Mouse (Mus musculus) neural tube, embryonic 11.5 days (tissue): ENCODE measurements around the gene D230025D16Rik. TPM values are rescaled to one million over a fixed set of nuclear protein-coding genes. Genes with fewer than 3 reads are reported as not detected.
A peak's percentile ranks its signal among the peaks of the same experiment; 100 is the strongest.

ENCODE experiments used
- ATAC-seq: fragments of 200-750 bp; cut with Nextera tagmentation; 2 replicates; pipeline ENCODE4 v1.8.0; 2017; ENCODE audit warnings: moderate number of reproducible peaks, mild to moderate bottlenecking, moderate TSS enrichment, moderate library complexity; ENCODE audit not compliant: insufficient read depth, low FRiP score, low TSS enrichment
- DNase-seq: peaks from one replicate; pipeline ENCODE4 v3.0.0-alpha.2; 2015; ENCODE audit warnings: low spot score
- H3K27ac ChIP-seq: fragments of 300-500 bp; sonication (generic); 2 replicates; pipeline ENCODE4 v1.5.1; 2014; ENCODE audit warnings: low read depth, mild to moderate bottlenecking, low read length
- H3K27me3 ChIP-seq: fragments of 300-500 bp; sonication (generic); 2 replicates; pipeline ENCODE4 v1.6.1; 2014; ENCODE audit warnings: mild to moderate bottlenecking, low read length, mixed read lengths; ENCODE audit not compliant: control insufficient read depth, insufficient read depth
- H3K36me3 ChIP-seq: fragments of 300-500 bp; sonication (generic); 2 replicates; pipeline ENCODE4 v1.6.1; 2014; ENCODE audit warnings: mild to moderate bottlenecking, low read length, moderate library complexity, mixed read lengths; ENCODE audit not compliant: control insufficient read depth, insufficient read depth
- H3K4me1 ChIP-seq: fragments of 300-500 bp; sonication (generic); 2 replicates; pipeline ENCODE4 v1.6.1; 2014; ENCODE audit warnings: low read length, mixed read lengths; ENCODE audit not compliant: control insufficient read depth, insufficient read depth
- H3K4me2 ChIP-seq: fragments of 300-500 bp; sonication (generic); 2 replicates; pipeline ENCODE4 v1.6.1; 2014; ENCODE audit warnings: low read depth, mild to moderate bottlenecking, moderate library complexity
- H3K4me3 ChIP-seq: fragments of 300-500 bp; sonication (generic); 2 replicates; pipeline ENCODE4 v1.5.1; 2014; ENCODE audit warnings: low read depth, low read length
- H3K9ac ChIP-seq: fragments of 300-500 bp; sonication (generic); 2 replicates; pipeline ENCODE4 v1.6.1; 2014; ENCODE audit warnings: mild to moderate bottlenecking, low read length
- H3K9me3 ChIP-seq: fragments of 300-500 bp; sonication (generic); 2 replicates; pipeline ENCODE4 v1.6.1; 2016; ENCODE audit warnings: low read length; ENCODE audit not compliant: control insufficient read depth
- WGBS: fragments of 180-500 bp; shearing (Covaris S2); extraction: QIAGEN DNeasy Blood & Tissue Kit; methylation state at CpG from one replicate; pipeline ENCODE4 v1.1.7; 2014; 5-methylcytosine and 5-hydroxymethylcytosine counted together
- polyA plus RNA-seq: library from polyadenylated mRNA; unstranded; fragments of >200 nt; fragmentation: Nextera tagmentation; extraction: Ambion mirVana; gene quantifications from 2 replicates; pipeline ENCODE4 v1.2.1, GENCODE M21; 2014

The D230025D16Rik gene
- polyA plus RNA-seq, 1 experiment from 2014 or later = 28.9 TPM

GRCm38 (mm10) chr8:105263244-105263912 lies 38.4 kb downstream of the D230025D16Rik start:
- ATAC-seq (no peak), DNase-seq (no peak)
- 40% methylated on average over 16 of the region's 16 CpGs for WGBS
- H3K4me3 ChIP-seq = no peak overlapping the region
- no peak overlapping the region for H3K27ac ChIP-seq
- H3K4me2 ChIP-seq = no peak overlapping the region
- H3K27me3 ChIP-seq = peaks cover 81% of the 10 kb centered on the region
- no peaks in the 10 kb centered on the region for H3K36me3 ChIP-seq
- no peak overlapping the region for H3K9ac ChIP-seq
- no peaks in the 10 kb centered on the region; the same call in 1 of the 2 replicates for H3K9me3 ChIP-seq
- peaks cover 12% of the 10 kb centered on the region for H3K4me1 ChIP-seq

DNA sequence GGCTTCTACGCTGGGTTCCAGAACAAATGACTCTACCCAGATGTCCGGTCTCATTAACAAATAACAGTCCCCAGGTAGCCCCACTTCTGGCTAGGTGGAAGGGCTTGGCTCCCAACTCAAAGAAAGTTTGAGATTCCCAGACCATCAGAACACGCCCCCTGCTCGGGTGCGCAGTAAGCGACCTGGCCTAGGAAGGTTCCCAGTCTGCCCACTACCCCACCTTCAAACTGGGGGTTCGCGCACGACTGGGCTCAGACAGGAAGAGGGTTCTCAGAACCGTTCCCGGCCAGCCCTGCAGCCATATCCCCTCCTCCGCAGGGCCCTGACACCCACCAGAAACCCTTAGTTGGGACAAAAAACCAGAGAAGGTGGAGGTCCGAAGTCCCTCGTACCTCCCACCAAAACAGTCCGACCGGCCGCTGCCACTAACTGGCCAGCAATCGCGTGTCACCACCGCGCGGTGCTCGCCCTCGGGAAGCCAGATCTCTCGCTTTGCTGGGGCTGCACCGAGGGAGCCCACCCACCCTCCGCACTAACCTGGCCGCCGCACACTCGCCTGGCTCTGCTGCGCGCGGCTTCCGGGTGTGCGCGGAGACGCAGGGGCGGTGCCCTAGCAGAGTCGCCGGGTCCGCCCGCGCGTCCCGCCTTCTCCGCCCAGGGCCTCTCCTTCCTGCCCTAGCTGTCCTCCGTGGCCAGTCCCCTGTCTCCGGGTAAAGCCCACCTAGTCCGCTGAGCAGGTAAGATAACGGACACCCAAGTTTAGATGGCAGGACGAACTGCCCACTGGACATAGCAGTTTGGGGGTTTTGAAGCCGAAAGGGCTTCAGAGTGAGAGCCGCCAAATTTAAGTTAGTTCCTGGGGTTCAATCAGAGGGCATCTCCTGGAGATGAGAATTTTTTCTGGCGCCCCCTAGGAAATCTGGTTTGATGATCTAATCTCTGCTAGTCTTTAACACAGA lies 39.4 kb downstream of the D230025D16Rik start, which contains the start of the genes Tradd and Fbxl8:
Tradd (minus strand) TSS at position 586 of the 959 bp plus-strand sequence.
Fbxl8 (plus strand) TSS at position 625 of the 959 bp plus-strand sequence.
- 1% methylated on average over 54 of the region's 54 CpGs for WGBS

GRCm38 (mm10) chr8:105265128-105265527 lies 40.2 kb downstream of the D230025D16Rik start:
- Histone ChIP-seq H3K4me3 (peak overlapping the region; percentile 59; the same call in 1 of the 2 replicates), H3K27ac (no peak overlapping the region), H3K9ac (no peak overlapping the region), H3K4me1 (peaks cover 9% of the 10 kb centered on the region; the same call in 1 of the 2 replicates), H3K27me3 (peaks cover 83% of the 10 kb centered on the region), H3K36me3 (no peaks in the 10 kb centered on the region), H3K4me2 (peak overlapping the region; percentile 83), H3K9me3 (no peaks in the 10 kb centered on the region; the same call in 1 of the 2 replicates)
- WGBS = 12% methylated on average over 10 of the region's 10 CpGs
- DNase-seq (no peak), ATAC-seq (no peak)

More for the DNA sequence above, 39.4 kb downstream of the D230025D16Rik start, which contains the start of the genes Tradd and Fbxl8:
- Histone ChIP-seq H3K9me3 (no peaks in the 10 kb centered on the region; the same call in 1 of the 2 replicates), H3K27ac (no peak within 1 kb of the TSS), H3K4me1 (peaks cover 6% of the 10 kb centered on the region), H3K4me3 (peak within 1 kb of the TSS; percentile 59), H3K36me3 (no peaks in the 10 kb centered on the region), H3K27me3 (peaks cover 81% of the 10 kb centered on the region), H3K9ac (peak within 1 kb of the TSS; percentile 52), H3K4me2 (peak within 1 kb of the TSS; percentile 83)
- ATAC-seq (peak; percentile 46), DNase-seq (peak; percentile 75)

- Histone ChIP-seq H3K27me3 (peaks cover 87% of the 10 kb centered on the region), H3K9me3 (no peaks in the 10 kb centered on the region; the same call in 1 of the 2 replicates), H3K4me2 (no peak overlapping the region), H3K4me3 (no peak overlapping the region), H3K27ac (no peak overlapping the region), H3K4me1 (peaks cover 10% of the 10 kb centered on the region; the same call in 1 of the 2 replicates), H3K9ac (no peak overlapping the region), H3K36me3 (no peaks in the 10 kb centered on the region)
- DNase-seq (no peak), ATAC-seq (no peak)
- 3% methylated on average over 13 of the region's 13 CpGs for WGBS
These were observed 41.8 kb downstream of the D230025D16Rik start for GRCm38 (mm10) chr8:105266775-105267174.

- no peak overlapping the region for H3K9ac ChIP-seq
These were observed 43.6 kb downstream of the D230025D16Rik start for GRCm38 (mm10) chr8:105268342-105269074.

GRCm38 (mm10) chr8:105269075-105269458 lies 44.1 kb downstream of the D230025D16Rik start:
- no peaks in the 10 kb centered on the region; the same call in 1 of the 2 replicates for H3K9me3 ChIP-seq
- H3K27me3 ChIP-seq = peaks cover 98% of the 10 kb centered on the region
- H3K36me3 ChIP-seq = no peaks in the 10 kb centered on the region
- H3K9ac ChIP-seq = no peak overlapping the region
- peaks cover 10% of the 10 kb centered on the region; the same call in 1 of the 2 replicates for H3K4me1 ChIP-seq
- H3K4me3 ChIP-seq = peak overlapping the region; percentile 41
- no peak for DNase-seq
- WGBS = under 1% methylated on average over 10 of the region's 10 CpGs
- H3K4me2 ChIP-seq = peak overlapping the region; percentile 70
- 0 out of 2 replicates have a peak, but pooled peaks have one; percentile 1 for ATAC-seq
- H3K27ac ChIP-seq = no peak overlapping the region

More at GRCm38 (mm10) chr8:105268342-105269074, 43.6 kb downstream of the D230025D16Rik start:
- peaks cover 10% of the 10 kb centered on the region; the same call in 1 of the 2 replicates for H3K4me1 ChIP-seq
- DNase-seq (peak; percentile 86), ATAC-seq (peak; percentile 64)
- H3K9me3 ChIP-seq = no peaks in the 10 kb centered on the region; the same call in 1 of the 2 replicates
- H3K36me3 ChIP-seq = no peaks in the 10 kb centered on the region
- H3K4me3 ChIP-seq = peak overlapping the region; percentile 41
- H3K27me3 ChIP-seq = peaks cover 96% of the 10 kb centered on the region
- no peak overlapping the region for H3K27ac ChIP-seq
- peak overlapping the region; percentile 70 for H3K4me2 ChIP-seq
- WGBS = under 1% methylated on average over 63 of the region's 65 CpGs

DNA sequence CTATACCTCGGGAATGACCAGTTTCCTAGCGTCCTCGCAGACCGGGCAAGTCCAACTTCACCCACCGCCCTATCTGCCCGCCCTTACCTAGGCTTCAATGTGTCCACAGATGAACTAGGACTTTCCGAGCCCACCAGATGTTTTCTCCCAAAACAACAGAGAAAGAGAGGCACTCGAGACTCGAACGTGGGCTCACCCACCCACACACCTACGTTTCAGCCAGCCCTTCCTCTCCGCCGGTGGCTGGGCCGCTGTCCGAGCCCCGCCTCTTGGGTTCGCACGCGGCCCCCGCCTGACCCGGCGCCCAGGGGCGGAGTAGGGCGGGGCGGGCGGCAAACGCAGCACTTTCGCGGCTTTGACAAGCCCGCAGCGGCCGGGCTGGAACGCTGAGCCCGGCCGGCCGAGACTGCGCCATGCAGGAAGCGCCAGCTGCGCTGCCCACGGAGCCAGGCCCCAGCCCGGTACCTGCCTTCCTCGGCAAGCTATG lies 44.6 kb downstream of the D230025D16Rik start, which contains the start of gene Hsf4:
Hsf4 (plus strand) TSS at position 341 of the 487 bp plus-strand sequence.
- no peak within 1 kb of the TSS for H3K27ac ChIP-seq
- peak within 1 kb of the TSS; percentile 2; the same call in 1 of the 2 replicates for H3K9ac ChIP-seq
- H3K4me1 ChIP-seq = peaks cover 10% of the 10 kb centered on the region; the same call in 1 of the 2 replicates
- H3K36me3 ChIP-seq = no peaks in the 10 kb centered on the region
- H3K4me3 ChIP-seq = peak within 1 kb of the TSS; percentile 41
- no peak; the same call in 1 of the 2 replicates for ATAC-seq
- under 1% methylated on average over 42 of the region's 42 CpGs for WGBS
- peak within 1 kb of the TSS; percentile 70 for H3K4me2 ChIP-seq
- H3K27me3 ChIP-seq = peaks cover 98% of the 10 kb centered on the region
- H3K9me3 ChIP-seq = no peaks in the 10 kb centered on the region; the same call in 1 of the 2 replicates
- DNase-seq = peak; percentile 41
